Mouse (Mus musculus) heart, postnatal 10 days (tissue): ENCODE data around the gene Myrfl. TPM values are rescaled to one million over a fixed set of nuclear protein-coding genes. Genes with fewer than 3 reads are reported as not detected.

Experiments
- DNase-seq, 2 experiments: peaks; one replicate each; pipeline ENCODE4 v3.0.0; 2021
- intact Hi-C: fragments of 180-260 bp; cut with DNase I; formaldehyde crosslinking; loops from one replicate; pipeline ENCODE4 v1.15.1; 2025
- total RNA-seq, 2 experiments: library from RNA; stranded (reverse); gene quantifications; 2 replicates each; pipeline ENCODE4 v1.2.3; 2021

Gene Myrfl
- total RNA-seq, 2 experiments from 2014 or later = 0.43 to 0.67 TPM

DNA sequence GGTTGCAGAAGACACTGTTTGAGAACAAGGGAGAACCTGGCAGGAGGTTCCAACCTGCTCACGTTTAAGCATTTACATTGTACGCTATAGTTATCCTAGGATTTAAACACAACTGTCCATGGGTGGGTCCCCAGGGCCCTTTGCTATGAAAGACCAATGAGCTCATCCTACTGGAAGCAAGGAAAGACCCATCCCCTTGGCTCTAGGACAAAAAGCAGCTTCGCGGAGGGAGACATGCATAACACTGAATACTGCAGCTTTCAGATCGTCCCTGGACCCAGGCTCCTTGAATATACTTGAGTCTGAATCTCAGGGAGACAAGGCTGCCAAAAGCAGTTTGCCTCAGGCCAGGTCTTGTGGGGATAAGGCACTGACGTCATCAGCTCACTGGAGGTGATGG is 130.2 kb downstream of the Myrfl start:
- no peak for DNase-seq
- intact Hi-C loops = no loop called here

DNA sequence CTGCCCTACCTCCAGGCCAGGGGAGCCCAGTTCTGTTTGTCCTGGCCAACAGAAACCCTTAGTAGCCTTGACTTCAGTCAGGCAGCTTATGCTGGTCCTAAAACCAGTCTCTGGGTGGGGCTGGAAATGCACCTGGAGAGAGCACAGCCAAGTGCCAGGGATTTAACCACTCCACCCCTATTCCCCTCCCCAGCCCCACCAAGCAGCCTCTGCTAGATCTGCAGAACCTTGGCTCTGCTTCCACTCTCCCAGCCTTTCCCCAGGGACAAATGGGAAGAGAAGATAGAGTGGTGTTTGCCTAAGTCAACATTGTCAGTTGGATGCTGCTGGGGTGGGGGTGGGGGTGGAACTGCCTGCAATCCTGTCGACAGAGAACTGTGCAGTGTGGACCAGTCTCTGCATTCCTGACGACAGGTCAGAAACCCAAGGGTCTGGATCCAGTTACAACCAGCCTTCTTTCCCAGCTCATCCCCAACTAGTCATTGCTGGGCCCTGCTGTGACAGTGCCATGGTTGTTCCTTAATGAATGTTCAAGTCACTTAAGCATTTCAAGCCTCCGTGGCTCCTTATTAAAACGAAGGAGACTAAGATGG is 135.1 kb downstream of the Myrfl start:
- no peak for DNase-seq
- intact Hi-C loops = no loop called here

DNA sequence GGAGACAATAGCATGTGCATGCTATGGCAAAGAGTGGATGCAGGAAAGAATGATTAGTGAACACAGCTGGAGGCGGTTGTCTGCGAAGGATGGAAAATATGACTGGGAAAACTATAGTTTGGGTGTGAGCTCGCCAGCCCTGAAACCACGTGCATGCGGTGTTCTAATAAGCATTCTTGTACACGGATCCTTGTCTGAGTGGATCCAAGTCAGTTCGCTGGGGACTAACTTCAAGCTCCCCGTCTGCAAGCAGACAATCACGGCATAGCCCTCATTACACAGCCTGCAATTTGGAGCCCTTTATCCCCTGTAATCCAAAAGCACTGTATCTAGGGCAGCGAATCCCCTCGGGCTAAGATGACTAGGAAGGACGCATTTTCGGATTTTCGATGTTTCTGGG is 136.2 kb downstream of the Myrfl start:
- no peak for DNase-seq
- intact Hi-C loops = no loop called here

DNA sequence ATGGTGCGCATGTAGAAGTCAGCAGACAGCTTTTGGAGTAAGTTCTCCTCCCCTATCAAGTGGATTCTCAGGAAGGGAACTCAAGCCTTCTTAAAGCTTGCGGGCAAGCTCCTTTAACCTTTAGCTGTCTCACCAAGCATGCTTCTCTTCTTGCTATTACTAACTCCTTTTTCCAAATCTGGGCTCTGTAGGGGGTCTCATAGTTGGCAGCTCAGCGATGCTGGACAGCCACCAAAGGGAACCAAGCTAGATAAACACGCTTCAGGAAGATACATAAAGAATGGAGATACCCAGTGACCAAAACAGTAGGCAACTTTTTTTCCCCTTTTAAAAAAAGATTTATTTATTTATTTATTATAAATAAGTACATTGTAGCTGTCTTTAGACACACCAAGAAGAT is 136.9 kb downstream of the Myrfl start:
- intact Hi-C loops = no loop called here
- DNase-seq = no peak

DNA sequence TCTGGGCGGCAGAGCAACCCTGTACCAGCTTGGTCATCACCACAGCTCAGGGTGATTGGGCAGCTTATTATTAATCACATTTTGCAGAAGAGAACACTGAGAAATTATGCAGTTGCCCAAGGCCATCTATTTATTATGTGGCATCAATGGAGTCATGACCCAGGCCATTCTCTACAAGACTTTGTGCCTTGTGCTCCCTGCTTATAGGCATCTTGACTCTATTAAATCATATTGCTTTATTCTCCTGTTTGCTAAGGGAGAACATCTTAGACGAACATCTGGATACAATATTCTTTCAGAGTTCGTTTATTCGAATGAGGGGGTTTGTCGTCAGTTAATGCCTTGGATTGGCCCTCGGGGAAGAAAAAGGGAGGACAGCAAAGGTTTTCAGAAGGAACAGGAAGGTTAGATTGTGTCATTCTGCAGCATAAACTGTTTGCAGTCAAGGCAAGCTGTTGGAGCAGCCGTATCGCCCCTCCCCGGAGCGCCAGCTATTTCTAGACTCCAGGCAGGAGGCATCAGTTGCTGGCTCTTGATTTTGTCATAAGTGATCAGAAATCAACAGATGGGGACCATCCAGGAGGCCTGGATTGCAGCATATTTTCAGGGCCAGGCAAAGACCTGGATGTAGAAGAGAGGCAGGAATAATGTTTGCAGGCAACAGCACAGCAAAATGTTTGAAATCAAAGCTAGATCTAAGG is 140.7 kb downstream of the Myrfl start:
- intact Hi-C loops = no loop called here
- no peak for DNase-seq

DNA sequence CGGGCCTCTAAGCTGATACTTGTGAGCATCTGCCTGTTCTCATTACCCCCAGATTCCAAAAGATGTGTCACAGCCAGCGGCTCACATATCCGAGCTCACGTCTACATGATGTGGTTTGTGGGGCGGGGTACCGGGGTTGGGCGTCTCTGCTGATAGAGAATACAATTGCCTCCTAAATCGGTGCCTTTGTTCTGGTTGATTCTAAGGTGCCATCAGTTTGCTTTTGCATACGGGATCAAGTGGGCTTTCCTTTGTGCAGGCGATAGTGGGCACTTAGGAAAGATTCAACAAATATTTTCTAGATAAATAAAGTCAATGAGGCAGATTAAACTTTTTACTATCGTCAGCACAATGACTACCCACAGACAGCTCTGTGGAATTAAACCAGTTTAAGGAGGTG is 141.8 kb downstream of the Myrfl start:
- no peak for DNase-seq
- intact Hi-C loops = no loop called here

DNA sequence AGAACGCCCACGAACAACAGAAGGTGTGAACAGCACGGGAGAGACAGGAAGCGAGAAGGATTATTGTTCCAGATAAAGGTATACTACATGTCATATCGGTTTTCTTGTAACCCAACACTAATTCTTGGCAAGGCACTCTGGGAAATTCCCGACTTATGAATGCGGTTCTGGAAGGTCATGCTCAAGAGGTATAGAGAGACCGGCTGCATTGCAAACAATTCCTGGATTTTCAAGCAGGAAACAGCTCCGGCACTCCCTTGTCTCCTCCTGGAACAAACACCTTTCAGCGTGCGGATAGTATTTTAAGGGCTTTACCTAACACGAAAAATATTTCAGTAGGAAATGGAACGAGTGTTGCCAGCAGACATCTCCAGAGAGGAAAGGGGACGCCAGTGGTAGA is 145.8 kb downstream of the Myrfl start:
- peak; percentile 66 to 71 for DNase-seq
- intact Hi-C loops = loop anchor here (1.0 kb wide), 2 partner anchors 20 to 170 kb away; partner anchors contain the start of gene Cnot2

DNA sequence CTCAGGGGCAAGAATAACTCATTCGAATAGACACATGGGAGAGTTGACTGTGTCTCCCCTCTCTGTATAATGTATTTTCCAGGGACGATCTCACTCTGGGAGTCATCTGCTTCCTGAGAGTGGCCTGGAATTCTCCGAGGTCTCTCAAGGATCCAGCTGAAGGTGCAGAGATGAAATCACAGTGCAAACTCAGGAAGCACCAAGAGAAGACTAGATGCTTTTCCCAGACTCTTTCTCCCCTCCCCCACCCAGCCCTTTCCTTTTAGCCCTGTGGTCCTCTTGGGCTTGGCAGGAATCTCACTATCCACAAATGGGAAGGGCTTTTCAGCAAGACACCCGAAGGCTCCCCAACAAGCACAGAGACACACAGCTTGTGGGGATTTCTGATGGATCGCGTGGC is 146.7 kb downstream of the Myrfl start:
- intact Hi-C loops = loop anchor here (1.0 kb wide), 1 partner anchor 169 kb away; the partner anchor contains the start of gene Cnot2
- peak in 1 of 2 experiments; percentile 40 for DNase-seq

DNA sequence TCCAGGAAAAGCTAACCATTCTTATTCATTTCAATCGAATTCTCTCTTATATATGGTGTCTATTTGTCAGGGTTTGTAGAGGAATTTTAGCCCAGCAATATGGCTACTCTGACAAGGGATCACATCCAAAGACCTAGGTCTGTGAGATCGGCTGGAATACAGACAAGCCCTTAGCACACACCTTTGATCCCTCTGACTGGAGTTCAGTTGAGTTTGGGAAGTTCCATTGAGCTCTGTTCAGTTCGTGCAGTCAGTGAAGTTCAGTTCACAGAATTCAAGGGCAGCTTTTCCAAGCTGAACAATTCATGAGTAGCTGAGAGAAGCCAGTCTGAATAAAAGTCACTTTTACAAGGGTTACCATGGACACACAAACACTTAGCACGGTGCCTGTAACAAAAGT is 148.0 kb downstream of the Myrfl start:
- intact Hi-C loops = no loop called here
- DNase-seq = no peak

DNA sequence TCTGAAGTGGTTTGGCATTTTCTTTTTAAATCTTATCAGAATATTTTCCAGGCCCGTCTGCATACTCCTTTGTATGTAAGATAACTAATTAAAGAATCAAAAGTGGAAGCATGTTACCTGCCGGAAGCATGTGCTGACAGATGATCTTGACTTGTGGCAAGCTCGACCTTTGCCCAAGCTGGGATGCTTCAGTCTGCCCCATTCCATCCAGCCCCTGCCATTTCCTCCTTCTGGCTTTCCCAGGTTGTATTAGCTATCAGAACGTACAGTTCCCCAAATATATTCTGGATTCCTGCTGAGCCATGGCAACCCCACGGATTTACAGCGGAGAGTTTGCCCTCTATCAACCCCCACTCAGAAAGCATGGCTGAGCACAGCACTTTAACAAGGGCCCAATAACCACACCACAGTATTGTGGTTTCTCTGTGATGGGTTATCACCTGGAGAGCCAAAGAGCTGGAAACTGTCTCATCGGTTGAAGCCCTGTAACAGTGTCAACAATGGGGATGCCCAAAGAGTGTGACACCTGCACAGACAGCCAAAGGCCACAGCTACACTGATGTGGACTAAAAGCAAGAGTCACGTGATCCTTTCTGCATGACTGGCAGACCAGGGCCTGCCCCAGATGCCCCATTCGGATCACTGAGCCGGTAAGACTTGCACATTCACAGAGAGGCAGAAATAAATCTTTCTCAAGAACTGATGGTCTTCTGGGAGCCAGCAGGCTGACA is 150.3 kb downstream of the Myrfl start:
- intact Hi-C loops = no loop called here
- no peak for DNase-seq

DNA sequence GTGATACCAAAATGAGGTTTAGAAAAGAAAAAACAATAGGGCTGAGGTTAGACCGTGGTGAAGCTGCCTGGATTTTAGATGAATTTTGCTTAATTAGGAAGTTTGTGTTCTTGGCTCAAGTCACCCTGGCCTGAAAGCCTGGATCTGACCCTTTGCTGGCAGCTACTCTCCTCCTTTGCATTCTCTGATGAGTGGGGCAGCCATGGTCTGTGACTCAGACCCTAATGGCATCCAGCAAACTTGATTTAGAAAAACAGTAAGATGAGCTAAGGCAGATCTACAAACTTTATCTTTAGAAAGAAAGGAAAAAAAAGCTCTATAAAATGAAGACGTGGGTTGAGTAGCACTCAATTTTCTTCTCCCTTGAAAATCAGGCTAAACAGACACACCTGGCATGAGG is 154.0 kb downstream of the Myrfl start:
- DNase-seq = no peak
- intact Hi-C loops = no loop called here

DNA sequence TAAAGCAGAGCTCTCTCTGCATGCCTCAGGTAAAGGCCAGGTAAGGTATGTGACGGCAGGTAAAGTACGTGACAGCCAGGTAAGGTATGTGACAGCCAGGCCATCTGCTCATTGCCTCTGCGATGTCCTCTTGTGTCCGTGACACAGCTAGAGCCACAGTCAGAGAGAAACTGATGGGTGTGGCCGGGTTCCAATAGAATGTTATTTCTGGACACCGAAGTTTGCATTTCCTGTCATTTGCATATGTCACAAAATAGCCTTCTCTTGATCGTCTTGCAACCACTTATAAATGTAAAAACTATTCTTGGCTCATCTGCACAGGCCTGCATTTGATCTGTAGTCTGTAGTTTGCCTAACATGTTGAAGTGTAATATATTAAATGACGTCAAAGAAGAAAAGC is 154.5 kb downstream of the Myrfl start:
- no peak for DNase-seq
- intact Hi-C loops = no loop called here

DNA sequence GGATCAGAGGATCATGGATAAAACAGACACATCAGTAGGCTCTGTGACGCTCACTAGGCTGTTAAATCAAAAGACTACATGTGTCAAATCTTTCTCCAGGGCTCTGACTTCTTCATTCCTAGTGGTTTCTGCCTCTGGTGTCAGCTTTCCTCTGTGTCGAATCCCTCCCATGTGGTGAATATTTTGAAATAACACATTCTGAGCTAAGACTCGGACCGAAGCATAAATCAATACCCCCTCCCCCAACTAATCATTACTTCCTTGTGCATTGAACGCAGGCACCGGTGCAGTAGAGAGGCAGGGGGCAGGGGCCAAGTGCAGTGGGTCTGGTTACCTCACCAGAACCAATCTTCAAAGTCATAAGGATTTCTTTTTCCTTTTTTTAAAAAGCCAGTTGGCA is 155.4 kb downstream of the Myrfl start:
- DNase-seq = no peak
- intact Hi-C loops = no loop called here

DNA sequence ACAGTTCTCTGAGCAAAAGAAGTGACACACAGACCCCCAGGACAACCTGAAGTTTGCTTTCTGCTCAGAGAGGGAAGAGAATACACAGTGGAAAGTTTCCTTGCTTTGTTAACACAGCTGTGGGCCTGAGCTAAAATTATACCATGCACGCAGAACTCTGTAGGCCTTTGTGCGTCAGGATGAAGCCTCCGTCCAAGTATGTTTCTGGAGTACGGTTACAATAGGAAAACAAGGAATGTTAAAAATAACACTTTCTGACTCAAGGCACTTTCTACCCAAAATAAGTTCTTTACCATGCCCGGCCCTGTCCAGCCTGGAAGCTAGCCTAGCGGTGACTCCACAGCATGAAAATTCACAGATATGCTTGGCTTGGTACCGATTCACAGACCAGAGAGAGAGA is 156.6 kb downstream of the Myrfl start:
- intact Hi-C loops = no loop called here
- peak; percentile 49 to 61 for DNase-seq

DNA sequence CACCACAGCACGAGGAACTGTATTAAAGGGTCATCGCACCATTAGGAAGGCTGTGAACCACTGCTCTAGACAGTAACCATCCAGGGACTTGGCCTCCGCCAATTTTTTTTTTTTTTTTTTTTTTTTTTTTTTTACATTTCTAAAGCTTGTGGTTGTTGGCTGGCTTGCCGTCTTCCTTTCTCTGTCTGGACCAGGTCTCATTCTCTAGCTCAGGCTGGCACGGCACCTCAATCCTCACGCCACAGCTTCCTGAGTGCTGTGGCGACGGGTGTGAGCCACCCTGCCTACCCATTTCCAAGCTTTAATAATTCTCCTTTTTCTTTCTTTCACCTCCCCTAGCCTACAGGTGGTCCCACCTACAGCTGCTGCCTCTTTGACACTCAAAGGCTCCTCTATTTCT is 158.2 kb downstream of the Myrfl start:
- intact Hi-C loops = no loop called here

DNA sequence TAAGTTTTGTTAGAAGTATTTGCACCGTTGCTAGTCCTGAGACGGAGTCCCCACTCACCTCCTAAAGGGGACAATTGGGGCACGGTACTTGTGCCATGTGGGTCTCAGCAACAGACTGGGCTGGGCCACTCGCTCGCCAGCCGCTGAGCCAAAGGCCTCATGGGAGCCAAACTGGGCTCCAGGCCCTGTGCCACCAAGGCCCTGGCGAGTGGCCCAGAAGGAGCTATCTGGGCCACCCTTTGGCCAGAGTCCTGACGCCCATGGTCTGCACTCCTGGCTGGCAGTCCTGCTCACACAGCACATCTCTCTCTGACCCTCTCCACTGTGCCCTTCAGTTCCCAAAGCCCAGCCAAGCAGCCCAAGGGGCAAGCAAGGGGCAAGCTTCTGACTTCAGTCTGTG is 161.1 kb downstream of the Myrfl start:
- intact Hi-C loops = no loop called here
- peak; percentile 70 to 79 for DNase-seq

More for the DNA sequence above, 158.2 kb downstream of the Myrfl start:
- DNase-seq = no peak

DNA sequence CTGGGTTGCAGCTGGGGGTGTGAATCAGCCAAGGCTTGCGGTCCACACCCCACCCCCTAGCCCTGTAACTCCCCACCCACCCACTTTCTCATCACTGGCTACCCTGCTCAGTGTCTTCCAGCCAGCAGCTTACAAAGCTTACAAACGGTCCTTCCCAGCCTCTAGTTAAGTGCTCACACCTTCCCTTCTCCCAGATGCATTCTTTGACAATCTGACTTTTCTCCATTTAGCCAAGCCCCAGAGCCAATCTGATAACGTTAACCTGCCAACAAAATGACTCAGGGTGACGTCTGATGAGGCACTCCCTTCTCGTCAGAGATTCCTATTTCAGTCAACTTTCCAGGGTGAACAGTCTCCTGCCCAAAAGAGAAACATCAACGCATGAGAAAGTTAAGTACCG is 163.1 kb downstream of the Myrfl start:
- no peak for DNase-seq
- intact Hi-C loops = no loop called here

DNA sequence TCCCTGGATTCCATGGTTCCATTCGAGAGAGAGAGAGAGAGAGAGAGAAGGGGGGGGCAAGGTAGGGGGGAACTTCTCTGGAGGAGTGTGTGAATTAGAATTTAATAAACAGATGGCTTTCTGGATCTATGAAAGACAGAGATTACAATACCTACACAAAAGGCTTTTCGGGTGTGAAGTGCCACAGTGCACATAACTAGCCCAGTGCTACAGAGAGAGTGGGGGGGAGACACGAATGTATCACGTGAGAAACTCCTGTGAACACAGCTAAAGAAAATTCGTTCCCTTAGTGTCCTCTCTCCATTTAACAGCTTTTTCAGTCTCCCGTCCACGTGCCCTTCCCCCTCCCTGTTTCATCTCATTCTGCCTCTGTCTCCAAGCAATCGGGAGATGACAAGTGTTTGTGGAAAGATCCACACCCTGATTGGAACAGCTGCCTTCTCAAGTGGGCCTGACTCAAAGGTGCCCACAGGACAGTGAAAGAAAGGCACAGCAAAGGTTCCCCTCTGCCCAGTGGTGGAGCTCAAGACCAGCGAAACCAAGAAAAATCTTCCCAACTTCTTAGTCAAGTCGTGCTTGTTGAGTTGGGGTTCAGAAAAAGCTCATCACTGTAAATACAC is 166.6 kb downstream of the Myrfl start:
- intact Hi-C loops = no loop called here
- no peak for DNase-seq

DNA sequence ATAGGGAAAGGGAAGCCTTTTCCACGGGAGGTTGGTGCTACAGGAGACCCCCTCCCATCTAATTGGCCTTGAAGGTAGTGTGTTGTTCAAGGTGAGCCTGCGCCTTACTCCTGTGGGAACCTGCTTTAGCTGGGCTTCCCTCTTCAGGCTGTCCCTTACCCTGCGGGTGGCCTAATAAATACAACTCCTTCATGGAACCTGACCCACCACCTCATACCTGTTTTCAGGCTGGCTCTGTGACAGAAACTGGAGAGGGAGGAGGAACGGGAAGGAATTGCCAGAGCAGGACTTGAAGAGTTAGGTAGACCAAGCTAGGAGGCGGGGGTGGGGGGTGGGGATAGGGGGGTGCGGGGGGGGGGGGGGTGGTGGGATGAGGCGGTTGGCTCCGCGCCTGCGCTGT is 167.9 kb downstream of the Myrfl start:
- intact Hi-C loops = no loop called here
- DNase-seq = no peak

DNA sequence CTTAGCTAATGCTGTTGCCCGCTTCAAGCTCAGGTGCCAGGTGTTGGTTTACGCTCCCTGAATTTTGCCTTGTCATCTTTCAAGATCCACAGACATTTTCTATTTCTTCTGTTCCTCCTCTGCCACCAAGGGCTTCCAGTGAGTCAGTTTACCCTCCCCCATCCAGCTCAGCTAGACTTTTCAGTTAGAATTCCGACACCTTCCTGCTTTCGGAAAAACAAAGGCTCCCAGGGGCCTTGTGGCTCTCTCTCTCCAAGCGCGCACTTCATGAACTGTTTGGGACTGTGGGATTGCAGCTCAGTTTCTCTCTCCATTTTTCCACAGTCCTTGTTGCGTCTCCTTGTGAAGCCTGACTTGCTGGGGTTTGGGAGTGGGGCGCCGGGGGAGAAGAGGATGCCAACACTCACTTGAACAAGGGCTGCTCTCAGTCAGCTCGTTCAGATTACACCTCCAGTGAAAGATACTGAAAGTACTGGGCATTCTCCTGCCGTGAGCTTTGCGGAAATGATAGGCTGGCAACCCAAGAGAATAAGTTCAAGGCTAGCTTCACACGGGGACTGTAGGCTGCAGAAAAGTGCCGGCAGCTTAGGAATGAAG is 168.9 kb downstream of the Myrfl start:
- intact Hi-C loops = no loop called here
- no peak for DNase-seq
